Mouse (Mus musculus): ENCODE measurements at regions not wholly inside any gene's neighbourhood (a gene's known extent, or its start where the extent isn't known, plus 50 kb on each side); places are given as distances from the start of the nearest gene placed in this dataset.

DNA sequence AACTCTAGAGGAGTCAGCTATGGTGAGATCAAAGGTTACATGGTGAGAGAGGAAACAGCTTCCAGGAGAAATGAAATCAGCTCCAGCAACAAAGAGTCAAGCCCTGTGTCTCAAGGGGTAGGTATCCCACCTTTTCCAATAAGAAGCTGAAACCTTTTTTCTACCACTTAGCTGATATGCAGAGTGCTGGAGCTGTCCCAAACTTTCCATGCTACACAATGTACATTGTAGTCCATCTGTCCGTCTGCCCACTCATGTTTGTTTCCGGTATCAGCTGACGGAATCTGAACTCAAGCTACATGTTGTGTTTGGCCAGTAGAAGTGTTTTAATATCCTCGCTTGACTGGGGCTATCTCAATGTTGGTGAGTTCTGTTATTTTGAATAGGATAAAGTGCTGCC is 83.6 kb upstream of the Ngf start:
- no peaks in the 10 kb centered on the region for H3K27me3 ChIP-seq
- no peaks in the 10 kb centered on the region for H3K36me3 ChIP-seq
- WGBS: 62% methylated on average over 4 of the region's 4 CpGs
- no peak; the same call in 1 of the 2 replicates for ATAC-seq (replicated peaks; ENCODE audit: insufficient number of reproducible peaks, insufficient read depth, low FRiP score, low read depth)
- H3K4me2 ChIP-seq: no peak overlapping the region
- no peak overlapping the region for H3K4me3 ChIP-seq
- H3K9me3 ChIP-seq (replicated peaks): no peaks in the 10 kb centered on the region
- no peak overlapping the region for H3K9ac ChIP-seq
- no peaks in the 10 kb centered on the region for H3K4me1 ChIP-seq (replicated peaks)
- no peak overlapping the region for H3K27ac ChIP-seq

DNA sequence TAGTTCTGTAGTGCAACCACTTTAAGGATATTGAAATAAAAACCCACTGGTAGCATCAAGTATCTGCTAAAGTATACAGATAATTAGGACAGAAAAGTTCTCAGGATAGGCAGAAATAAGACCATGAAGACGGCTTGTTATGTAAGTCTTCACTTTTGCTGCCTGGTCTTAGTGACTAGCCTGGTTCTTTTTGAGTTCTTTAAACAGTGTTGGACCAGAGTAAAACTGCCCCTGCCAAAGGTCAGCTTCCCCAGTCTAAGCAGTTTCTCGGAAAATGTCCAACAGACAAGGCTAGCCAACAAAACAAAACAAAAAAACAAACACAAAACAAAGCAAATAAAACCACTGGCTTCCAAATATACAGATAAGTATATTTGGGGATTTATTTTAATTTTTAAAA is 85.1 kb upstream of the Ngf start:
- H3K9me3 ChIP-seq (replicated peaks): no peaks in the 10 kb centered on the region
- H3K9ac ChIP-seq: no peak overlapping the region
- no peaks in the 10 kb centered on the region for H3K36me3 ChIP-seq
- H3K27me3 ChIP-seq: no peaks in the 10 kb centered on the region
- WGBS: 70% methylated on average over 2 of the region's 2 CpGs
- ATAC-seq (replicated peaks; ENCODE audit: insufficient number of reproducible peaks, insufficient read depth, low FRiP score, low read depth): no peak
- no peaks in the 10 kb centered on the region for H3K4me1 ChIP-seq (replicated peaks)
- no peak overlapping the region for H3K4me2 ChIP-seq
- no peak overlapping the region for H3K4me3 ChIP-seq
- H3K27ac ChIP-seq: no peak overlapping the region

DNA sequence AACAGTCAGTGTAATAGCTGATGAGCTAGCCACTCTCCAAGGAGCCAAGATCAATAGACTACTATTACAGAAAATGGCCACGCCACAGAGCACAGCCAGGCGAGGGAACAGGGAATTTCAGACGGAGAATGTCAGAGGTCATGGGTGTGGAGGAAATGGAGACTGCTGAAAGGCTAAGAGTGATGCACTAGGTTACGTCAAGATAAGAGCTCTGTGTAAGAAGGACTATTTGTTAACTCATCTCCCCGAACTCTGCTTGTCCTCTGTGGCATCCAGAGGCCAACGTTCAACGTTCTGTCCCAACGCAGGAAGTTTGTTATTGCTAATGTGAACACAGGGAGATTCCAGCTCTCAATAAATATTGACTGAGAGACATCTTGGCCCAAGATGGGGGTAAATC is 86.0 kb upstream of the Ngf start:
- H3K27ac ChIP-seq: no peak overlapping the region
- no peaks in the 10 kb centered on the region for H3K36me3 ChIP-seq
- ATAC-seq (replicated peaks; ENCODE audit: insufficient number of reproducible peaks, insufficient read depth, low FRiP score, low read depth): no peak
- no peaks in the 10 kb centered on the region for H3K27me3 ChIP-seq
- no peak overlapping the region for H3K4me3 ChIP-seq
- H3K4me1 ChIP-seq (replicated peaks): no peaks in the 10 kb centered on the region
- H3K9ac ChIP-seq: no peak overlapping the region
- 34% methylated on average over 8 of the region's 8 CpGs for WGBS
- no peak overlapping the region for H3K4me2 ChIP-seq
- no peaks in the 10 kb centered on the region for H3K9me3 ChIP-seq (replicated peaks)

DNA sequence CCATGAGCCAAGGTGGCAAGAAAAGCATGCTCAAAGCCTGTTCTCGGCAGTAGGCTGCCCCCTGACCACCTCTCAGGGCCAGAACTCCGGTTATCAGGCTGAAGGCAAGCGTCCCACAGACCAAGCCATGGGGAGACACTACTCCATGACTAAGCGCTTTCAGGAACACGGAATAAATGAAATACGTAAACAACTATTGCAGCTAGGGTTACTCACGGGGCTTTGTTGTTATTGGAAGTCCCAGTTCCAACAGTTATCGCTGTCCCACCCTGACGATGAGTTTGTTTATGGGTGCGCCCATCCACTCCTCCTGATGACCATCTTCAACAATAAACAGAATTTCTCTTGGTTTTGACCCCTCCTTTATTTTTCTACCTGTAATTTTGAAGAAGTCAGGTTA is 88.0 kb upstream of the Ngf start:
- Histone ChIP-seq H3K4me1 (replicated peaks) (no peaks in the 10 kb centered on the region), H3K4me3 (no peak overlapping the region), H3K36me3 (no peaks in the 10 kb centered on the region), H3K9me3 (replicated peaks) (no peaks in the 10 kb centered on the region), H3K9ac (no peak overlapping the region), H3K27ac (no peak overlapping the region), H3K27me3 (no peaks in the 10 kb centered on the region), H3K4me2 (no peak overlapping the region)
- 87% methylated on average over 10 of the region's 10 CpGs for WGBS
- ATAC-seq (replicated peaks; ENCODE audit: insufficient number of reproducible peaks, insufficient read depth, low FRiP score, low read depth): no peak

DNA sequence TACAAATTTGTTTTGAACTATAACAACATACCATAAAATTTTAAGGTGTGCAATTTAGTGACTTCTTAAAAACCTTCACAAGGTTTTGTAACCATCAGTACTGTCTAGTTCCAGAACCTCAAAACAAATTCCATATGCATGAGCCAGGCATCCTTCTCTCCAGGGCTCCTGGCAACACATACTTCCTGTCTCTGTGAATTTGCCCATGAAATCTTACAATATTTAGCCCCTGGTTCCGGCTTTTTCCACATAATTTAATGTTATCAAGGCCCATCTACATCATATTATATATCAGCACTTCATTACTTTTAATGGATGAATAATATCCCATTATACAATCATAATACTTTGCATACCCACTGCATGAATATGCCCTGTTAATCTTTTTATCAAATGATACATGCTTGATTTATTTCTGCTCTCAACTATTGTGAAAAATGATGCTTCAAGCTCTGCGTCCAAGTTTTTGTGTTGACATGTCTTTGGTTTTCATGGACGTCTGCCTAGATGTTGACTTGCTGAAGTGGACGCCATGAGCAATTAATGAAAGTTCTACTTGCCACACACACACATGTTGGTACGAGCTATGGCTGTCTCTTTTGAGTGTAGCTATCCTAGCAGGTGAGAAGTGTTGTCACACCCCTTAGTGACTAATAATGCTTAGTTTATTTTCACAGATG is 95.2 kb upstream of the Ngf start:
- 77% methylated on average over 5 of the region's 5 CpGs for WGBS
- no peak overlapping the region for H3K27ac ChIP-seq
- H3K9me3 ChIP-seq (replicated peaks): no peaks in the 10 kb centered on the region
- H3K4me1 ChIP-seq (replicated peaks): no peaks in the 10 kb centered on the region
- no peaks in the 10 kb centered on the region for H3K27me3 ChIP-seq
- ATAC-seq (replicated peaks; ENCODE audit: insufficient number of reproducible peaks, insufficient read depth, low FRiP score, low read depth): no peak
- no peaks in the 10 kb centered on the region for H3K36me3 ChIP-seq
- no peak overlapping the region for H3K4me2 ChIP-seq
- H3K9ac ChIP-seq: no peak overlapping the region
- no peak overlapping the region for H3K4me3 ChIP-seq

DNA sequence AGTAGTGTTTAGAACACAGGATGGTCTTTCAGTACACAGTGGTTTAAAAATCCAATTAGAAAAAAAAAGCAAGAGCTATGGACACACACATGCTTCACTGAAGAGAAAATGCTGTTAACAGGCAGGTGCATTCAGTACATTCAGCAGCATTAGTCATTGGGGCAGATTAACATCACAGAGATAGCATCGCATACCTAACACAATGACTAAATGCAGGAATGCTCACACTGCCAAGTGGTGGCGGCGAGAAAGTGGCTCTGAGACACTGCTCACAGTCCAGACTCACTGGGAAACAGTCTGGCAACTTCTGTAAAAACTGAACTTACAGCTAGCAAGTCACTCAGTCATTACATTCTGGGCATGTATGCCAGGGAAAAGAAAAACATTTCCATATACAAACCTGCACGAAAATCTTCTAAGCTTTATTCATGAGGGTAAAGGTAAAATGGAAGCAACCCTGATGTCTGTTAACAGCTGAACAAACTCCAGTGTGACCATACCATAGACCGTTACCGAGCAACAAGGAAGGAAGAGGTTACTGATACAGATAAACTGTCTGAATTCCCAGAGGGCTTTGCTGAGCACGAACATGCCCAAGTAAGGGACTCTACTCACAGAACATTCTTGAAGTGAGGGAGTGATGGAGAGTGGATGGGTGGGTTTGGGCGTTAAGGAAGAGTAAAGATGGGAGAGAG is 97.4 kb upstream of the Ngf start:
- Histone ChIP-seq H3K4me3 (no peak overlapping the region), H3K4me2 (no peak overlapping the region), H3K36me3 (no peaks in the 10 kb centered on the region), H3K9ac (no peak overlapping the region), H3K27ac (no peak overlapping the region), H3K9me3 (replicated peaks) (no peaks in the 10 kb centered on the region), H3K4me1 (replicated peaks) (no peaks in the 10 kb centered on the region), H3K27me3 (no peaks in the 10 kb centered on the region)
- no peak for ATAC-seq (replicated peaks; ENCODE audit: insufficient number of reproducible peaks, insufficient read depth, low FRiP score, low read depth)
- WGBS: 55% methylated on average over 8 of the region's 8 CpGs

DNA sequence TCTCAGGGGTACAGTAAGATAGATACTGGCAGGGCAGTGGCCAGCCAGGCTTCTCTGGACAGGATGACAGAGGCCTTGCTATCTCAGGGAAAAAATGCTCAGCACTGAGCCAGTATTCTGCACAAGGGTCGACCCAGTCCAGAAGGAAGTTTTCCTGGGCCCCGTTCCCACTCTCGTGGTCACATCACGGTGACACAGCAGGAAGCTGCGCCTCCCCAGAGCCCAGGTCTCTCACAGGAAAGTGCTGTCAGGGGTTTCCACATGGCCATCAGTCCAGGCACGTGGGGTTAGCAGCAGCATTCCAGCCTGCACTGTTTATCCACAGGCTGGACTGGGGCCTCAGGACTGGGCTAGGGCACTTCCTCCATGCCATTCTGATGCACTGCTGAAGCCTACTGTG is 103.5 kb upstream of the Ngf start:
- H3K27me3 ChIP-seq: no peaks in the 10 kb centered on the region
- no peak overlapping the region for H3K9ac ChIP-seq
- H3K4me3 ChIP-seq: no peak overlapping the region
- 0 out of 2 replicates have a peak, but pooled peaks cover 2% of the 10 kb centered on the region for H3K4me1 ChIP-seq (replicated peaks)
- no peak overlapping the region for H3K27ac ChIP-seq
- no peak overlapping the region for H3K4me2 ChIP-seq
- 39% methylated on average over 6 of the region's 6 CpGs for WGBS
- no peaks in the 10 kb centered on the region for H3K9me3 ChIP-seq (replicated peaks)
- peak; percentile 88 for ATAC-seq (replicated peaks; ENCODE audit: insufficient number of reproducible peaks, insufficient read depth, low FRiP score, low read depth)
- no peaks in the 10 kb centered on the region for H3K36me3 ChIP-seq

DNA sequence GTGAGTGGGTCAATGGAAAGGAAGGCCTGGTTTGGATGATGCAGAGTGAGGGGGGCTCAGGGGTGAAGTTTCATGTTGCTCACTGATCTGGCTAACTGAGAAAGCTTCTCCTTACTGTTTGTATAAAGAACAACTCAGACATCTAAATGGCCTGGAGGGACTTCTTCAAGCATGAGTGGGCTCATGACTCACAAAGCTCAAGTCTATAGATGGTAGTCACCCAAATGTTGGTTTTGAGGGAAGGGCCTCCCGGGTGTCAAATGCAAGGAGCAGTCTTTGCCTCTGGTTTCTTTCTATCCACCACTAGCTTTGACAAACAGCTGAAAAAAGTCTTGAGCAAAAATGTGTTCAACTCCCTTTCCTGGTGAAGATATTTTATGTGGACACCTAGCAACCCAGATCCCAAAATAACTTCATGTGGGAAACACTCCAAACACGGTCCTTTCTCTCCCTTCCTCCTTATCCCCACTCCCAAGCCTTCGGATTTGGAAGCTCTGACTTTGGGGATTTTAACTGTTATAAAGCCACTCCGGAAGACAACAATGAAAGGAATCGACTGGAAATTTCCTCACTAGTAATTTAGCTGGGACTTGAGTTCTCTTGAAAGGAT is 105.3 kb upstream of the Ngf start:
- Histone ChIP-seq H3K4me3 (no peak overlapping the region), H3K4me2 (no peak overlapping the region), H3K27ac (no peak overlapping the region), H3K27me3 (no peaks in the 10 kb centered on the region), H3K9ac (no peak overlapping the region), H3K9me3 (replicated peaks) (no peaks in the 10 kb centered on the region), H3K36me3 (no peaks in the 10 kb centered on the region), H3K4me1 (replicated peaks) (0 out of 2 replicates have a peak, but pooled peaks cover 2% of the 10 kb centered on the region)
- WGBS: 60% methylated on average over 5 of the region's 5 CpGs
- no peak for ATAC-seq (replicated peaks; ENCODE audit: insufficient number of reproducible peaks, insufficient read depth, low FRiP score, low read depth)

DNA sequence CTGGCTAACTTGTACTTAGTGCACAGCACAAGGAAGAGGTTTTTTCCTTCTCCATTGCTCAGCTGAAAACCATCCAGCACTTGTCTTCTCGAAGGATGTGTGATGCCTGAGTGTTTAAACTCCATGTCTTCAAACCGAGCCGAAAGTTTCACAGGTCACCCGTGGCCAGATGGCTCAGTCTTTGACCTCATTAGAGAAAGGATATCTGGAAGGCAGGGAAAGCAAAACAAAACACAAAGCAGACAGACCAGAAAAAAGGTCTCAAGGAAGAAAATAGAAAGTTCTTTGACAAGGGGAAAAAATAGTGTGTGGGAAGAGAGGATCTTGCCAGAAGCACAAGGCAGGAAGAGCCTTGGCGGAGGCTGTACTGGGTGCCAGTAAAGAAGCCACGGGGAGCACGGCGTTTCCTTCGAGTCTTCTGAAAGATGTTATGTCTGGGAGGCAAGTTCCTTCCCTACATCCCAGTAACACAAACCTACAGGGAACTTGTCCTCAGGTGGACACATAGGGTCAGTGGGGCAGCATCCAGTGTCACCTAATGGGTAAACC is 108.9 kb upstream of the Ngf start:
- Histone ChIP-seq H3K4me1 (replicated peaks) (no peaks in the 10 kb centered on the region), H3K27me3 (no peaks in the 10 kb centered on the region), H3K9ac (no peak overlapping the region), H3K27ac (no peak overlapping the region), H3K4me3 (no peak overlapping the region), H3K9me3 (replicated peaks) (no peaks in the 10 kb centered on the region), H3K4me2 (no peak overlapping the region), H3K36me3 (no peaks in the 10 kb centered on the region)
- ATAC-seq (replicated peaks; ENCODE audit: insufficient number of reproducible peaks, insufficient read depth, low FRiP score, low read depth): no peak
- WGBS: 46% methylated on average over 9 of the region's 9 CpGs

DNA sequence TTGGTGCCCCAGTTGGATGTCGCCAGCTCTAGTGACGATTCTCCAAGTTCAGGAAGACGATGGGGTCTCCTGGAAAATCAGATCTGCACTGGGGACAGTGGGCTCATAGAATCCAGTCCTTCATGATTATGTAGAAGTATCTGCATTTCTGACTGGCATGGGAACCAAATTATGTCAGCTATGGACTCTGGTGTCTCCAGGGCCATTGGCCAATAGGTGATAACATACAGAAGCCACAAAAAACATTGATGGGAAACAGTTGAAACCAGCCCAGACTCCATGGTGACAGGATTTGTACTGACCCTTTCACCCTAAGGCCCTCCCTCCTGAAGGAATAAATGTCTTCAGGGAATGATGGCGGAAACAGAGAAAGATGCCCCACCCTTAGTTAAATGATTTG is 110.9 kb upstream of the Ngf start:
- 82% methylated on average over 4 of the region's 4 CpGs for WGBS
- no peak overlapping the region for H3K4me2 ChIP-seq

DNA sequence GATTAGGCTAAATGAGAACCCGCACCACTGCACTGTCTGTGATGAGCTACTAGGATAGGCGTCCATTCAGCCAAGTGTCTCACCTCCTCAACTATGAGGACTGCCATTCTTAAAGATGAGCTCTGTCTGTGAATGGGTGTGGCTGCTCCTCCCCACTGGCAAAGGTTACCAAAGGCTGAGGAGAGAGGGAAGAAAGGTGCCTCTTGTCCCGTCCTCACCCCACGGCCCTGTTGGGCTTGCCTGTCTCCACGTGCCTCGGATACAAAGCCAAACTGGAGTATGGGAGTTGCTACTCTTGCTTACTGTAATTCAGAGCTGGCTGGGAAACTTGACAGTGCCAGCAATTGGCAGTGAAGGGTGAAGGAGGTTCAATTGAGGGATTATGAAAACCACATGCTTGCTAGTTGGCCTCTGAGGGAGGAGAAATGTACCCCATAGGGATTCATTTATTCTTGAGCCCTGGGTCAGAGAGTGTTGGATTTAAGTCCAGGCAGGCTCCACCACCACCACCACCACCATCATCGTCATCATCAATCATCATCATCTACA is 112.6 kb upstream of the Ngf start:
- Histone ChIP-seq H3K9me3 (replicated peaks) (no peaks in the 10 kb centered on the region), H3K27ac (no peak overlapping the region), H3K27me3 (no peaks in the 10 kb centered on the region), H3K9ac (no peak overlapping the region), H3K4me1 (replicated peaks) (no peaks in the 10 kb centered on the region), H3K4me2 (no peak overlapping the region), H3K4me3 (no peak overlapping the region), H3K36me3 (no peaks in the 10 kb centered on the region)
- no peak for ATAC-seq (replicated peaks; ENCODE audit: insufficient number of reproducible peaks, insufficient read depth, low FRiP score, low read depth)
- 78% methylated on average over 7 of the region's 7 CpGs for WGBS

More for the DNA sequence above, 110.9 kb upstream of the Ngf start:
- ATAC-seq (replicated peaks; ENCODE audit: insufficient number of reproducible peaks, insufficient read depth, low FRiP score, low read depth): no peak
- H3K9me3 ChIP-seq (replicated peaks): no peaks in the 10 kb centered on the region
- H3K4me3 ChIP-seq: no peak overlapping the region
- H3K9ac ChIP-seq: no peak overlapping the region
- H3K36me3 ChIP-seq: no peaks in the 10 kb centered on the region
- no peak overlapping the region for H3K27ac ChIP-seq
- H3K27me3 ChIP-seq: no peaks in the 10 kb centered on the region
- H3K4me1 ChIP-seq (replicated peaks): no peaks in the 10 kb centered on the region
